Mouse (Mus musculus): ENCODE results near the gene Pex11a. TPM values are rescaled to one million over a fixed set of nuclear protein-coding genes. Genes with fewer than 3 reads are reported as not detected.

The Pex11a gene
- polyA plus RNA-seq, 1 experiment from 2014 or later, result 12.7 TPM

- Histone ChIP-seq H3K9ac (no peak overlapping the region), H3K27me3 (no peaks in the 10 kb centered on the region), H3K4me2 (no peak overlapping the region), H3K4me3 (no peak overlapping the region), H3K4me1 (no peaks in the 10 kb centered on the region), H3K9me3 (replicated peaks) (no peaks in the 10 kb centered on the region), H3K27ac (no peak overlapping the region), H3K36me3 (ENCODE audit: poor library complexity, severe bottlenecking) (peaks cover 82% of the 10 kb centered on the region)
- 84% methylated on average over 16 of the region's 16 CpGs for WGBS
- no peak for ATAC-seq
Observed at GRCm38 (mm10) chr7:79702755-79703154, 40.2 kb downstream of the Pex11a start.

- no peak overlapping the region for H3K4me2 ChIP-seq
- 86% methylated on average over 8 of the region's 8 CpGs for WGBS
- H3K36me3 ChIP-seq (ENCODE audit: poor library complexity, severe bottlenecking), result peaks cover 94% of the 10 kb centered on the region
Observed at GRCm38 (mm10) chr7:79696495-79696894, 46.4 kb downstream of the Pex11a start.

More at GRCm38 (mm10) chr7:79696495-79696894, 46.4 kb downstream of the Pex11a start:
- no peaks in the 10 kb centered on the region for H3K4me1 ChIP-seq
- no peaks in the 10 kb centered on the region for H3K9me3 ChIP-seq (replicated peaks)
- H3K27me3 ChIP-seq, result no peaks in the 10 kb centered on the region
- H3K27ac ChIP-seq, result no peak overlapping the region
- H3K4me3 ChIP-seq, result no peak overlapping the region
- H3K9ac ChIP-seq, result no peak overlapping the region
- ATAC-seq, result no peak

Other genes starting within 250 kb of the Pex11a start
- gene Rhcg, start 125.5 kb downstream of the Pex11a start, polyA plus RNA-seq (2015; fragmentation: Nextera tagmentation; extraction: Ambion mirVana), result 6.2 and 7.5 TPM in 2 replicates
- gene Ticrr, start 82.9 kb downstream of the Pex11a start, polyA plus RNA-seq (2015; fragmentation: Nextera tagmentation; extraction: Ambion mirVana), result 7.6 and 8.1 TPM in 2 replicates
- gene Kif7, start 27.4 kb downstream of the Pex11a start, polyA plus RNA-seq (2015; fragmentation: Nextera tagmentation; extraction: Ambion mirVana), result 3.0 and 3.5 TPM in 2 replicates
- 0.21 TPM in 1 of 2 replicates, not detected in the other for gene Plin1, start 10.2 kb downstream of the Pex11a start, polyA plus RNA-seq (2015; fragmentation: Nextera tagmentation; extraction: Ambion mirVana)
- 0.39 and 0.64 TPM in 2 replicates for gene Wdr93, start within 50 bp of the Pex11a start, polyA plus RNA-seq (2015; fragmentation: Nextera tagmentation; extraction: Ambion mirVana)
- gene Mesp1, start 50.7 kb upstream of the Pex11a start, polyA plus RNA-seq (2015; fragmentation: Nextera tagmentation; extraction: Ambion mirVana), result not detected in 2 replicates
- 0.90 and 1.1 TPM in 2 replicates for gene Mesp2, start 67.6 kb upstream of the Pex11a start, polyA plus RNA-seq (2015; fragmentation: Nextera tagmentation; extraction: Ambion mirVana)
- gene Anpep, start 117.9 kb upstream of the Pex11a start, polyA plus RNA-seq (2015; fragmentation: Nextera tagmentation; extraction: Ambion mirVana), result 0.99 and 1.9 TPM in 2 replicates
- 46.2 and 46.3 TPM in 2 replicates for gene Ap3s2, start 177.5 kb upstream of the Pex11a start, polyA plus RNA-seq (2015; fragmentation: Nextera tagmentation; extraction: Ambion mirVana)
- 16.5 and 16.8 TPM in 2 replicates for gene Arpin, start 192.2 kb upstream of the Pex11a start, polyA plus RNA-seq (2015; fragmentation: Nextera tagmentation; extraction: Ambion mirVana)

Data from forebrain, embryonic 13.5 days (tissue).